Mouse (Mus musculus) kidney, embryonic 15.5 days (tissue): ENCODE measurements around the gene Frs2. TPM values are rescaled to one million over a fixed set of nuclear protein-coding genes. Genes with fewer than 3 reads are reported as not detected.
"Not testable (repeated sequence)": the region's sequence is repeated elsewhere in the genome, so short reads cannot be mapped to it uniquely, and the experiment has no call there.

Experiments used
- ATAC-seq: fragments of 200-750 bp; cut with Nextera tagmentation; replicated peaks from 2 replicates; pipeline ENCODE4 v1.8.0; 2017; ENCODE audit warnings: moderate TSS enrichment; ENCODE audit not compliant: low FRiP score
- H3K27ac ChIP-seq: fragments of 300-500 bp; sonication (generic); 2 replicates; pipeline ENCODE4 v1.5.1; 2015; ENCODE audit warnings: mild to moderate bottlenecking, inconsistent platforms
- H3K27me3 ChIP-seq: fragments of 300-500 bp; sonication (generic); 2 replicates; pipeline ENCODE4 v1.6.1; 2015; ENCODE audit warnings: inconsistent platforms
- H3K36me3 ChIP-seq: fragments of 300-500 bp; sonication (generic); 2 replicates; pipeline ENCODE4 v1.6.1; 2015; ENCODE audit warnings: inconsistent platforms
- H3K4me1 ChIP-seq: fragments of 300-500 bp; sonication (generic); 2 replicates; pipeline ENCODE4 v1.6.1; 2015; ENCODE audit warnings: inconsistent platforms
- H3K4me2 ChIP-seq: fragments of 300-500 bp; sonication (generic); 2 replicates; pipeline ENCODE4 v1.6.1; 2015; ENCODE audit warnings: moderate library complexity, mild to moderate bottlenecking, inconsistent platforms
- H3K4me3 ChIP-seq: fragments of 300-500 bp; sonication (generic); replicated peaks from 2 replicates; pipeline ENCODE4 v1.5.1; 2015; ENCODE audit warnings: mild to moderate bottlenecking, inconsistent platforms
- H3K9ac ChIP-seq: fragments of 300-500 bp; sonication (generic); 2 replicates; pipeline ENCODE4 v1.6.1; 2015; ENCODE audit warnings: mild to moderate bottlenecking, inconsistent platforms
- H3K9me3 ChIP-seq: fragments of 300-500 bp; sonication (generic); replicated peaks from 2 replicates; pipeline ENCODE4 v1.6.1; 2016; ENCODE audit warnings: inconsistent platforms
- WGBS: fragments of 180-500 bp; shearing (Covaris S2); methylation state at CpG from one replicate; pipeline ENCODE4 v1.1.7; 2015; ENCODE audit warnings: mixed read lengths; 5-methylcytosine and 5-hydroxymethylcytosine counted together
- polyA plus RNA-seq: library from polyadenylated mRNA; unstranded; fragments of >200 nt; fragmentation: Nextera tagmentation; extraction: Ambion mirVana; gene quantifications from 2 replicates; pipeline ENCODE4 v1.2.1, GENCODE M21; 2015

Gene Frs2
- polyA plus RNA-seq, 1 experiment from 2014 or later, result 17.8 TPM

DNA sequence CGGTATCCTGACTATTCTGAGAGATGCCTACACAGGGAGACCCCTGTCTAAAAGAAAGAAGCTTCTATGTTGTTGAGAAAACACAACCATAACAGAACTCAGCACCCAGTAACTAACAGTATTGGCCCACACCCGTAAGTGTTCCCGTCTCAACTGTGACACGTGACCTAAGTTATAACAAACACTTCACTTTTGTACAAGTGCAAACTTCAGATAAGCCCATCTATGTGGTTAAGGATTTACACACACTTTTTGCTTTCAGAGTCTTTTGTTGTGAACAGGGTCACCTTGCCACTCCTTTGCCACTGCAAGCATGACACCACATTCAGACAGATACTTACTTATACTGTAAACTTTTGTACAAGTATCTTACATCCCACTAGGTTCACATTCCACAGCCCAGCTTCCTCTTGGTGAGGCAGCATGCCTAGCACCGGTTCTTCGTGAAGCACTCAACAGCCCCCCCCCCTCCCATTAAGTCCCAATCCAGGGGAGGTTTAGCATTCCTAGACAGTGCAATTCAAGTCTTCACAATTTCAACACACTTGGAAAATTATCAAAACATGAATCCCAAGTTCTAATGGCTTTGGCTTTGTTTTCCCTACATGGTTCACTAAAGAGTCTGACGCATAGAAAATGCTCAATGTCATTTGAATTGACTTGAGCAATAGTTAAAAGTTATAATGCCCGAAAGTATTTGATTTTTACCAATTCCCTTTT lies 2.6 kb downstream of the Frs2 start:
- Histone ChIP-seq H3K4me2 (no peak overlapping the region), H3K27ac (no peak overlapping the region), H3K27me3 (no peaks in the 10 kb centered on the region), H3K4me1 (peaks cover 53% of the 10 kb centered on the region), H3K4me3 (no peak overlapping the region), H3K9me3 (no peaks in the 10 kb centered on the region), H3K9ac (no peak overlapping the region), H3K36me3 (no peaks in the 10 kb centered on the region)
- 73% methylated on average over 8 of the region's 8 CpGs for WGBS
- no peak for ATAC-seq

DNA sequence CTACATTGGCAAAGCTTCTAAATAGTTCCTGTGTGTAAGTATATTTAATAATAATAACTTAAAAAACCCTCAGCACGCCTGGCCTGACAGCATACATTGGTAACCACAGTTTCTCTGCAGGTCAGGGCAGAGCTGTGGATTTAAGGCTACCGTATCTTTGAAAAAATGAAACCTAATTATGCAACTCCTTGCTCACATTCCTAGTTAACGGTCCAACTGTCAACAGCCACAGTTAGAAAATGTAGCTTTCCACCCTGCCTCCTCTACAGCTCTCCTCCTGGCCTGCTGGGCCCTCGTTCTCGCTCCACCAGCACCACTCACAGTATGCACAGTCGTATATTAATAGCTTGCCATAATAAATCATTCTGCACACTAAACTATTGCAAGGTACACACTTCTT lies 3.7 kb downstream of the Frs2 start:
- H3K4me3 ChIP-seq, result no peak overlapping the region
- no peaks in the 10 kb centered on the region for H3K27me3 ChIP-seq
- H3K9me3 ChIP-seq, result no peaks in the 10 kb centered on the region
- WGBS, result 33% methylated on average over 6 of the region's 6 CpGs
- no peak overlapping the region for H3K4me2 ChIP-seq
- H3K9ac ChIP-seq, result no peak overlapping the region
- H3K36me3 ChIP-seq, result no peaks in the 10 kb centered on the region
- no peak for ATAC-seq
- H3K27ac ChIP-seq, result 0 out of 2 replicates have a peak overlapping the region, but pooled peaks have one; percentile 39
- H3K4me1 ChIP-seq, result peaks cover 44% of the 10 kb centered on the region

DNA sequence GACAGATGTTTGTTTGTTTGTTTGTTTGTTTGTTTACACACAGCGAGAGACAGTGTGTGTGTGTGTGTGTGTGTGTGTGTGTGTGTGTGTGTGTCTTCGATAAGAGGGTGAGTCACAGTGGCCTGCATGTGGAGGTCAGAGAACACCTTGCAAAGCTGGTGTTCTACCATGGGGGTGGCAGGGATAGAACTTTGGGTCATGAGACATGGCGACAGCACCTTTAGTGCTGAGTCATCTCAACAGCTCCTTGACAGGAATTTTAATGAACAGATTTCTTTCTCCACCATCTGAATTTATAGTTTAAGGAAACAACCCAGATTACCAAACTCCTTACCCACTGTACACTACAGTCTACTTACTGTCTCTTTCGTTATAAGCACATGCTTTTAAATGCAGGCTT lies 4.3 kb downstream of the Frs2 start:
- Histone ChIP-seq H3K9me3 (no peaks in the 10 kb centered on the region), H3K4me2 (no peak overlapping the region), H3K9ac (no peak overlapping the region), H3K4me1 (peaks cover 42% of the 10 kb centered on the region), H3K27me3 (no peaks in the 10 kb centered on the region), H3K27ac (no peak overlapping the region), H3K36me3 (no peaks in the 10 kb centered on the region), H3K4me3 (no peak overlapping the region)
- WGBS, result 88% methylated on average over 4 of the region's 4 CpGs
- no peak for ATAC-seq

DNA sequence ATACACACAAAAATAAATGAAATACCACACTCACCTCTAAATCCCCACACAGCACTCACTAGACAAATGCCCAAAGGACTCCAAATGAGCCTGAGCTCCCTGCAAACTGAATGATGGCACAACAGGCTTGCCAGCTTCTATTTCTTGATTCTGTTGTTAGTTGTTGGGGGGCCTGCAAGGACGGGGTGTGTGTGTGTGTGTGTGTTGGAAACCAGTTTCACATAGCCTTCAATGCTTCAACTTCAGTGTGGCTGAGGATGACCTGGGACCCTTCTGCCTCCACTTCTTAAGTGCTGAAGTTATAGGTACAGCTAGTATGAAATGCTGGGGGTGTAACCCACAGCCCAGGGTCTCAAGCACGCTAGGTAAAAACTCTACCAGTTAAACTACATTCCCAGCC lies 5.0 kb downstream of the Frs2 start:
- H3K27ac ChIP-seq, result no peak overlapping the region
- no peak for ATAC-seq
- no peaks in the 10 kb centered on the region for H3K9me3 ChIP-seq
- H3K4me2 ChIP-seq, result no peak overlapping the region
- no peak overlapping the region for H3K4me3 ChIP-seq
- H3K9ac ChIP-seq, result no peak overlapping the region
- 91% methylated on average over 2 of the region's 2 CpGs for WGBS
- H3K27me3 ChIP-seq, result no peaks in the 10 kb centered on the region
- peaks cover 40% of the 10 kb centered on the region for H3K4me1 ChIP-seq
- H3K36me3 ChIP-seq, result no peaks in the 10 kb centered on the region

DNA sequence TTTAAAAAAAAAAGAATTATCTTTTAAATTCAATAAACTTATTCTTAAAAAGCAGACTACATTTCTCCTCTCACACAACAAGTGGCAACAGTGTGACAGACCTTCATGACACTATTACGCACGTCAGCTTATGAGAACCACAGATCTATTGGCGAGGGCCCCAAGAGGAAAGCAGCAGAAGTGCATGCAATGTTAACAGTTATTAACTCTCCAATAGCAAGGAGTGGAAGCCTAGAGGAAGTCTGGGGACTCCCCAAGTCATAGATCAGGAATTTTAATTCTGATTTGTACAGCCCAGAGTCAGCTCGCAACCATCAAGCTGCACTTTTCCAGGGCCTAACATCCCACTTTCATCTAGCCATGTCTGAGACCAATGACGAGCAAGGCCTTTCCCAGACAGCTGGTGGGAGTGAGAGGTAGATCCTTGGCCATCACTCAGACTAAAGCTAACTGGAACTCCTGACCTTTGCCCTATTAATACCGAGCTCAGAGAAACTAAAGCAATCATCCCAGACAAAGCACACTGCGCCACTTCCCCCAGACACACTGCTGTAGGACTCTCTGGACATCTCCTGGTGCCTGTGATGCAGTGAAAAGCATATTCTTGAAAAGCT lies 6.3 kb downstream of the Frs2 start:
- no peak overlapping the region for H3K4me3 ChIP-seq
- no peak overlapping the region for H3K27ac ChIP-seq
- no peak overlapping the region for H3K4me2 ChIP-seq
- no peak overlapping the region for H3K9ac ChIP-seq
- H3K27me3 ChIP-seq, result no peaks in the 10 kb centered on the region
- 66% methylated on average over 7 of the region's 7 CpGs for WGBS
- ATAC-seq, result no peak
- no peaks in the 10 kb centered on the region for H3K36me3 ChIP-seq
- no peaks in the 10 kb centered on the region for H3K9me3 ChIP-seq
- H3K4me1 ChIP-seq, result peaks cover 39% of the 10 kb centered on the region

DNA sequence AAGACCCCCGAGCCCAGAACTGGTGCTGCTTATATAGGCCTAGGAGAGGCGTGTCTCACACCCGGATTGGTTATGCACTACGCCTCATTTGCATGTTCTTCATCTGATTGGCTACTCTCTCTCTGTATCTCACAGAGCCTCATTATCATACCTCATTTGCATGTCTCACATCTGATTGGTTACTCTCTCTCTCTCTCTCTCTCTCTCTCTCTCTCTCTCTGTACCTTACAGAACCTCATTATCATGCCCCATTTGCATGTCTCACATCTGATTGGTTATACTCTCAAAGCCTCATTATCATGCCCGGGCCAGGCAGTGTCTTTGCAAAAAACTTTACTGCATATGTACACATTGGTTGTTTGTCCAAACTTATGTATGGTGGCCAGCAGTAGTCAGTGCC lies 16.8 kb downstream of the Frs2 start:
- not testable (repeated sequence) for H3K27me3 ChIP-seq, ATAC-seq
- WGBS, result 92% methylated on average over 5 of the region's 5 CpGs

DNA sequence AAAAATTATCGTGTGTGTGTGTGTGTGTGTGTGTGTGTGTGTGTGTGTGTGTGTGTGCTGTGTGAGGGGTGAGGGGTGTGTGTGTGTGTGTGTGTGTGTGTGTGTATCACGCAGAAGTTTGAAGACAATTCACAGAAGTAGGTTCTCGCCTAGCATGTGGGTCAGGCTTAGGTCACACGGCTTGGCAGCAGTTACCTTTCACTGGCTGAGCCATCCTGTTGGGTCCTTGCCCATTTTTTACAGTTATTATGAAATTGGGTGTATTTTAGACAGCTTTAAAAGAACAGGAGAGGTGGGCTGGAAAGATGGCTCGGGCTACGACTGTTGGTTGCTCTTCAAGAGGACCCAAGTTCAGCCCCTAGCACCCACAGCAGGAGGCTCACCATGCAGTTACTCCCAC lies 18.3 kb downstream of the Frs2 start:
- H3K27ac ChIP-seq, result no peak overlapping the region
- H3K27me3 ChIP-seq, result no peaks in the 10 kb centered on the region
- peaks cover 18% of the 10 kb centered on the region for H3K4me1 ChIP-seq
- H3K9ac ChIP-seq, result no peak overlapping the region
- ATAC-seq, result no peak
- peaks cover 13% of the 10 kb centered on the region for H3K36me3 ChIP-seq
- H3K4me3 ChIP-seq, result no peak overlapping the region
- H3K4me2 ChIP-seq, result no peak overlapping the region
- no peaks in the 10 kb centered on the region for H3K9me3 ChIP-seq
- 87% methylated on average over 6 of the region's 6 CpGs for WGBS

More for the DNA sequence above, 16.8 kb downstream of the Frs2 start:
- not testable (repeated sequence) for H3K9me3 ChIP-seq, H3K9ac ChIP-seq, H3K4me2 ChIP-seq, H3K4me3 ChIP-seq, H3K27ac ChIP-seq, H3K4me1 ChIP-seq
- peaks cover 13% of the 10 kb centered on the region for H3K36me3 ChIP-seq

DNA sequence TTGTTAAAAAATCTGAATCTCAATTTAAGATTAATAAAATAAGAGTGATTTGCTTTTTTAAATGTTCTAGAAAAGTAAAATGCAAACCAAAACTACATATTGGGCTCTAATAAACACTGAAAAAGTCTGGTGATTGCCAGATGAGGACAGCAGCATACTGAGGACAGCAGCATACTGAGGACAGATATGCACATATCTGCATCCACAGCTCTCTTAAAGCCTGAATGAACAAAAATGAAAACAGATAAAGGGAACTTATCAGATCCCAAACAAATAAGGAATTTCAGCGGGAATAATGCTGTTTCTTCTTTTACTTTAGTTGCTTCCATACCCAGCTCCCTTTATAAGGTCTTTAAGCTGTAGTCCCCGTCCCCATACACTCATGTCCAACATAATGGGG lies 19.6 kb downstream of the Frs2 start:
- WGBS, result 93% methylated on average over 2 of the region's 2 CpGs
- Histone ChIP-seq H3K9me3 (no peaks in the 10 kb centered on the region), H3K9ac (no peak overlapping the region), H3K27ac (no peak overlapping the region), H3K4me3 (no peak overlapping the region), H3K4me2 (no peak overlapping the region), H3K36me3 (peaks cover 13% of the 10 kb centered on the region), H3K4me1 (peaks cover 23% of the 10 kb centered on the region), H3K27me3 (no peaks in the 10 kb centered on the region)
- ATAC-seq, result no peak

DNA sequence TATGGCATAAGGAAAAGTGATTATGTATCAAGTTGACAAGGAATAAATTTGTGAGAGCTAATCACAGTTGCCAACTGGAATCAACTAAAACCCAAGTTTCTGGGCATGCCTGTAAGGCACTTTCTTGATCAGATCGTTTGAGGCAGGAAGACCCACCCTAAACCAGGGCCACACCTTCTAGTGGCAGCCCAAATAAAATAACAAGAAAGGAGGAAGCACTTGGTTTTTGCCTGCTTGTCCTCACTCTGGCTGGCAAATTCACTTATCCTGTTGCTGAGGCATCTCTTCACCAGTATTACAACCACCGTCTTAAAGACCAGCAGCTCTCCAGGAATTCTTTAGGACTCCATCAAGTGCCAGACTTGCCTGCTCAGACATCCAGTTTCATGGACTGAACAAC lies 20.9 kb downstream of the Frs2 start:
- 60% methylated on average over 2 of the region's 2 CpGs for WGBS
- no peaks in the 10 kb centered on the region for H3K9me3 ChIP-seq

DNA sequence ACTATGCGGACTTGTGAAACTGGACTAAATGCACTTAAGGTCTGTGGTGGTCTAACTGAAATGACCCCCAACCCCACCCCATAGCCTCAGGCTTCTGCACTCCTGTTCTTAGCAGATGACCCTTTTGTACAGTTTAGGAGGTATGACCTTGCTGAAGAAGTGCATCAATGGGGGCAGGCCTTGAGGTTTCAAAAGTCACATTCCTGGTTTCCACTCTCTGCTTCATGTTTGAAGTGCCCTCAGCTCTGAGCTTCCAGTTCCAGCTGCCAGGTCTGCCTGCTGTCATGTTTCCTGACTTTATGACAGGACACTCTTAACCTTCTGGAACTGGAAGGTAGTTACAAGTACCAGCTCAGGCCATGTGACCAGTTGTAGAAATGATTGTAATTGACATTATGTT lies 21.6 kb downstream of the Frs2 start:
- Histone ChIP-seq H3K9me3 (no peaks in the 10 kb centered on the region), H3K36me3 (peaks cover 5% of the 10 kb centered on the region; the same call in 1 of the 2 replicates), H3K4me2 (no peak overlapping the region), H3K4me1 (peaks cover 26% of the 10 kb centered on the region), H3K9ac (no peak overlapping the region), H3K27ac (no peak overlapping the region), H3K27me3 (no peaks in the 10 kb centered on the region), H3K4me3 (no peak overlapping the region)
- 92% methylated on average over 1 of the region's 1 CpGs for WGBS
- no peak for ATAC-seq

More for the DNA sequence above, 20.9 kb downstream of the Frs2 start:
- no peak overlapping the region for H3K4me2 ChIP-seq
- ATAC-seq, result no peak
- peaks cover 13% of the 10 kb centered on the region for H3K36me3 ChIP-seq
- no peak overlapping the region for H3K27ac ChIP-seq
- no peak overlapping the region for H3K9ac ChIP-seq
- no peak overlapping the region for H3K4me3 ChIP-seq
- peaks cover 26% of the 10 kb centered on the region for H3K4me1 ChIP-seq
- H3K27me3 ChIP-seq, result no peaks in the 10 kb centered on the region

DNA sequence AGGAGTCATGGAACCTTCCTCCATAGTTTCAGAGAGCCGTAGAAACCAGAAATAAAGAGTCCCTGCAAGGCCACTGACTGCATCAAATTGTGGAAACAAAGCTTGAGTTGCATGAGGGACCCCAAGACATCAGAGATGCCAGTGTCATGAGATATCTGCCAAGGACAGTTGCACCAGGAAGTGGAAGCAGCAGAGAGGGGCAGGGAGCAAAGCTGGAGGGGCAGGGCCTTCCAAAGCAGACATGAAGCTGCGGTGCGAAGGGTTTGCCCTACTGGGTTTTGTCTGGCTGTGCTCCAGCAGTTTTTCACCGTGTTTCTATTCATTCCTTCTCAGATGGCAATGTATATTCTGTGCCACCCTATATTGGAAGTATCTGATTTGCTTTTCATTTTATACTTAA lies 22.1 kb downstream of the Frs2 start:
- H3K4me3 ChIP-seq, result no peak overlapping the region
- no peaks in the 10 kb centered on the region for H3K27me3 ChIP-seq
- no peak overlapping the region for H3K9ac ChIP-seq
- no peak for ATAC-seq
- peaks cover 26% of the 10 kb centered on the region for H3K4me1 ChIP-seq
- no peaks in the 10 kb centered on the region for H3K9me3 ChIP-seq
- H3K36me3 ChIP-seq, result peaks cover 5% of the 10 kb centered on the region; the same call in 1 of the 2 replicates
- WGBS, result 76% methylated on average over 4 of the region's 4 CpGs
- H3K27ac ChIP-seq, result no peak overlapping the region
- no peak overlapping the region for H3K4me2 ChIP-seq

DNA sequence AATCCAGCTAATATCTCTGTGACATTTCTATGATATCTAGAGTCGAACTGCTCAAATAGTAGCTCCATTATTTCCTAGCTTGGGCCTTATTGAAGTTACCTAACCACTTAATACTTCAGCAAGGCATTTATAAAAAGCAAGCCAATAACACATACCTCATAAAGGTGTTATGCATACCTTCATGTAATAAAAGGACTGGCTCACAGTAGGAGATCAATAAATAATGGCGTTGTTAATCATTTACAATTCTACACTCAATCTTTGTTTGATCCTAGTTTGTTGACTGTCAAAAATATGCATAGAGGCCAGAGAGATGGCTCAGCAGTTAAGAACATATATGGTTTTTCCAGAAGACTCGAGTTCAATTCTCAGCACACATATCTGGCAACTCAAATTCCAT lies 26.9 kb downstream of the Frs2 start:
- H3K4me2 ChIP-seq, result no peak overlapping the region
- no peaks in the 10 kb centered on the region for H3K9me3 ChIP-seq
- peaks cover 25% of the 10 kb centered on the region for H3K4me1 ChIP-seq
- H3K4me3 ChIP-seq, result no peak overlapping the region
- no peak overlapping the region for H3K9ac ChIP-seq
- ATAC-seq, result no peak
- no peak overlapping the region for H3K27ac ChIP-seq
- peaks cover 8% of the 10 kb centered on the region; the same call in 1 of the 2 replicates for H3K36me3 ChIP-seq
- 85% methylated on average over 3 of the region's 3 CpGs for WGBS
- no peaks in the 10 kb centered on the region for H3K27me3 ChIP-seq
